Mouse (Mus musculus) cortical plate, adult 2 months (tissue): ENCODE measurements around the gene Gm10061. TPM values are rescaled to one million over a fixed set of nuclear protein-coding genes. Genes with fewer than 3 reads are reported as not detected.
"Not testable (repeated sequence)": the region's sequence is repeated elsewhere in the genome, so short reads cannot be mapped to it uniquely, and the experiment has no call there.

Experiments
- H3K27ac ChIP-seq: fragments of 200-500 bp; 2 replicates; pipeline ENCODE4 v1.5.1; 2012; ENCODE audit warnings: low read length, control low read depth, inconsistent platforms; ENCODE audit not compliant: insufficient read depth
- H3K4me1 ChIP-seq: fragments of 200-500 bp; 2 replicates; pipeline ENCODE4 v1.6.1; 2011; ENCODE audit warnings: low read length; ENCODE audit not compliant: control insufficient read depth, insufficient read depth
- H3K4me3 ChIP-seq: fragments of 200-500 bp; 2 replicates; pipeline ENCODE4 v1.5.1; 2011; ENCODE audit warnings: mild to moderate bottlenecking, low read length, control low read depth; ENCODE audit not compliant: insufficient read depth
- CTCF ChIP-seq: fragments of 200-500 bp; IDR thresholded peaks from 2 replicates; pipeline ENCODE4 v1.5.1; 2011; ENCODE audit warnings: mild to moderate bottlenecking, control low read depth, low read length; ENCODE audit not compliant: insufficient read depth; ENCODE audit errors: extremely low read depth
- POLR2A ChIP-seq: fragments of 200-500 bp; IDR thresholded peaks from 2 replicates; pipeline ENCODE4 v1.6.1; 2011; ENCODE audit warnings: mild to moderate bottlenecking, low read length, control low read depth; ENCODE audit not compliant: insufficient read depth; ENCODE audit errors: extremely low read depth
- polyA plus RNA-seq: library from polyadenylated mRNA; depleted of rRNA; stranded (reverse); fragments of >200 nt; gene quantifications from 2 replicates; pipeline ENCODE4 v1.2.3, GENCODE M21; 2012; rRNA removed

Gm10061 gene
- not detected in 2 replicates for polyA plus RNA-seq

GRCm38 (mm10) chr16:89150786-89151185 is at the start of gene Gm10061:
Gene Gm10061, plus strand, starts transcription at chr16:89151086.
- Histone ChIP-seq H3K27ac (no peak within 1 kb of the TSS), H3K4me3 (no peak within 1 kb of the TSS)
- TF ChIP-seq CTCF = no peak
- TF ChIP-seq POLR2A = no peak

GRCm38 (mm10) chr16:89140551-89140950 is 10.3 kb upstream of the Gm10061 start, which contains the start of gene Gm6358:
Gene Gm6358, plus strand, starts transcription at chr16:89140851.
- H3K4me1 ChIP-seq = no peaks in the 10 kb centered on the region
- H3K27ac ChIP-seq = no peak within 1 kb of the TSS
- TF ChIP-seq POLR2A (no peak), CTCF (no peak)
- no peak within 1 kb of the TSS for H3K4me3 ChIP-seq

More at GRCm38 (mm10) chr16:89150786-89151185, at the start of gene Gm10061:
- H3K4me1 ChIP-seq = no peaks in the 10 kb centered on the region

GRCm38 (mm10) chr16:89157652-89158051 is 6.8 kb downstream of the Gm10061 start, which contains the start of gene Gm9789:
Gene Gm9789, plus strand, starts transcription at chr16:89157952.
- no peak for TF ChIP-seq CTCF
- TF ChIP-seq POLR2A = no peak
- no peaks in the 10 kb centered on the region for H3K4me1 ChIP-seq
- H3K27ac ChIP-seq = no peak within 1 kb of the TSS
- H3K4me3 ChIP-seq = no peak within 1 kb of the TSS

GRCm38 (mm10) chr16:89169190-89169589 is 18.3 kb downstream of the Gm10061 start, which contains the start of gene Gm7735:
Gene Gm7735, plus strand, starts transcription at chr16:89169490.
- H3K4me1 ChIP-seq, H3K27ac ChIP-seq, H3K4me3 ChIP-seq: not testable (repeated sequence)

- Histone ChIP-seq H3K4me1 (no peaks in the 10 kb centered on the region), H3K4me3 (no peak within 1 kb of the TSS), H3K27ac (no peak within 1 kb of the TSS)
- TF ChIP-seq CTCF (no peak), POLR2A (no peak)
Measured at GRCm38 (mm10) chr16:89174435-89174834, 23.5 kb downstream of the Gm10061 start, which contains the start of gene 1110057P08Rik. Gene 1110057P08Rik, plus strand, starts transcription at chr16:89174735.

- no peak overlapping the region for H3K27ac ChIP-seq
- H3K4me1 ChIP-seq = no peaks in the 10 kb centered on the region
- H3K4me3 ChIP-seq = no peak overlapping the region
- TF ChIP-seq POLR2A (no peak), CTCF (no peak)
Measured at GRCm38 (mm10) chr16:89188621-89189020, 37.7 kb downstream of the Gm10061 start.

Other genes starting within 250 kb of the Gm10061 start
- not detected in 2 replicates for gene Krtap19-9b, start 218.8 kb upstream of the Gm10061 start, polyA plus RNA-seq
- not detected in 2 replicates for gene Krtap16-3, start 188.2 kb upstream of the Gm10061 start, polyA plus RNA-seq
- not detected in 2 replicates for gene Krtap22-2, start 140.3 kb upstream of the Gm10061 start, polyA plus RNA-seq
- gene Gm10229, start 135.8 kb upstream of the Gm10061 start, polyA plus RNA-seq = not detected in 2 replicates
- gene Krtap6-1, start 119.4 kb upstream of the Gm10061 start, polyA plus RNA-seq = not detected in 2 replicates
- gene Gm10228, start 109.6 kb upstream of the Gm10061 start, polyA plus RNA-seq = not detected in 2 replicates
- not detected in 2 replicates for gene Krtap6-5, start 103.2 kb upstream of the Gm10061 start, polyA plus RNA-seq
- gene 1110025L11Rik, start 87.1 kb upstream of the Gm10061 start, polyA plus RNA-seq = not detected in 2 replicates
- gene Krtap6-3, start 67.1 kb upstream of the Gm10061 start, polyA plus RNA-seq = not detected in 2 replicates
- gene Gm6358, start 10.2 kb upstream of the Gm10061 start, polyA plus RNA-seq = not detected in 2 replicates
- not detected in 2 replicates for gene Gm9789, start 6.9 kb downstream of the Gm10061 start, polyA plus RNA-seq
- gene Gm7735, start 18.4 kb downstream of the Gm10061 start, polyA plus RNA-seq = not detected in 2 replicates
- not detected in 2 replicates for gene 1110057P08Rik, start 23.6 kb downstream of the Gm10061 start, polyA plus RNA-seq
- not detected in 2 replicates for gene Krtap20-2, start 54.8 kb downstream of the Gm10061 start, polyA plus RNA-seq